In genomic region chr7:49751148-49751547, GRCm38 (mm10) we compare ENCODE assay signal across 8 mouse cellular contexts. TPM values are rescaled to one million over a fixed set of nuclear protein-coding genes. Genes with fewer than 3 reads are reported as not detected.
DNase-seq lines count a peak whose midpoint lies in the region; ATAC-seq and TF ChIP-seq lines count a peak whose summit lies in the region.

No protein-coding gene starts in this region.

- no peak for ATAC-seq in midbrain, postnatal 0 days (ENCODE audit: low FRiP score)

- no peak overlapping the region for H3K9ac ChIP-seq in midbrain, postnatal 0 days (replicated peaks; ENCODE audit: low read length, poor library complexity, severe bottlenecking)

- TF ChIP-seq CTCF in gastrocnemius, adult 2 months (IDR thresholded peaks at IDR 0.05), result peak; percentile 90
- TF ChIP-seq CTCF in midbrain, postnatal 0 days (IDR thresholded peaks at IDR 0.05), result peak; percentile 92

- no peaks in the 10 kb centered on the region for H3K36me3 ChIP-seq in midbrain, postnatal 0 days (ENCODE audit: insufficient read depth, low read length)

- no peaks in the 10 kb centered on the region for H3K9me3 ChIP-seq in midbrain, postnatal 0 days (ENCODE audit: low read length)

- no peaks in the 10 kb centered on the region for H3K4me1 ChIP-seq in midbrain, postnatal 0 days (ENCODE audit: insufficient read depth, low read length)

- no peak overlapping the region for H3K27ac ChIP-seq in gastrocnemius, adult 2 months
- H3K27ac ChIP-seq in midbrain, postnatal 0 days (ENCODE audit: low read depth, low read length), result no peak overlapping the region

- H3K27me3 ChIP-seq in midbrain, postnatal 0 days (ENCODE audit: insufficient read depth, low read length), result peaks cover 15% of the 10 kb centered on the region

- H3K4me2 ChIP-seq in midbrain, postnatal 0 days (ENCODE audit: low read depth, low read length, poor library complexity, severe bottlenecking), result no peak overlapping the region

- intact Hi-C loops in gastrocnemius, adult 2 months (cut with DNase I), result loop anchor here (10.0 kb wide), 1 partner anchor 286 kb away; no protein-coding TSS in a partner anchor

- no peak overlapping the region for H3K4me3 ChIP-seq in gastrocnemius, adult 2 months
- H3K4me3 ChIP-seq in midbrain, postnatal 0 days (ENCODE audit: low read depth, low read length), result no peak overlapping the region

- no peak for DNase-seq in gastrocnemius, adult 2 months
- DNase-seq in gastrocnemius, adult 8-10 months (ENCODE audit: low spot score in 2 of 2), result no peak
- DNase-seq in right cerebral cortex, adult 2 months (ENCODE audit: low spot score in 2 of 2), result peak; percentile 45 to 47
- DNase-seq in right cerebral cortex, postnatal 4 days, result no peak
- peak; percentile 53 to 75 for DNase-seq in cerebellum, postnatal 10 days
- peak; percentile 69 for DNase-seq in induced T-regulatory cell, adult 2 months (ENCODE audit: low read depth)
- DNase-seq in midbrain, postnatal 0 days (ENCODE audit: low spot score), result peak; percentile 81
- no peak for DNase-seq in neural tube, embryonic 10.5 days (ENCODE audit: extremely low spot score, low spot score)

- 7% methylated on average over 4 of the region's 4 CpGs for WGBS in midbrain, postnatal 0 days

RNA-seq across cellular contexts. Expression of gene Htatip2, which starts 7.8 kb away (rescaled TPM):
- 1 to 10 TPM; 3.9 to 4.0 TPM for total RNA-seq in gastrocnemius, adult 2 months (2021)
- 1 to 10 TPM; 5.3 to 8.2 (median 7.0) TPM for total RNA-seq in gastrocnemius, adult 8-10 months (2022)
- total RNA-seq in midbrain, postnatal 0 days (2014; rRNA removed), result 0.38 and 2.4 TPM in 2 replicates
- 5.5 and 6.1 TPM in 2 replicates for polyA plus RNA-seq in midbrain, postnatal 0 days (2015; fragmentation: Nextera tagmentation; extraction: Ambion mirVana)

RNA-seq across cellular contexts. Expression of gene Prmt3, which starts 27.0 kb away (rescaled TPM):
- 10 to 100 TPM; 11.1 to 13.2 TPM for total RNA-seq in gastrocnemius, adult 2 months (2021)
- 10 to 100 TPM; 12.5 to 17.5 (median 15.2) TPM for total RNA-seq in gastrocnemius, adult 8-10 months (2022)
- 35.5 and 50.6 TPM in 2 replicates for total RNA-seq in midbrain, postnatal 0 days (2014; rRNA removed)
- 35.9 and 38.1 TPM in 2 replicates for polyA plus RNA-seq in midbrain, postnatal 0 days (2015; fragmentation: Nextera tagmentation; extraction: Ambion mirVana)

Comparison
In these comparisons a context has a peak if more than half of its experiments do, and no peak if none do; other contexts are left out.
1. DNase-seq: peak in right cerebral cortex, adult 2 months (2 of 2), cerebellum, postnatal 10 days (2 of 2), induced T-regulatory cell, adult 2 months (single experiment) and midbrain, postnatal 0 days (single experiment); none in gastrocnemius, adult 2 months (single experiment), gastrocnemius, adult 8-10 months (0 of 2), right cerebral cortex, postnatal 4 days (single experiment) and neural tube, embryonic 10.5 days (single experiment).